Mouse (Mus musculus): ENCODE results near the gene Cntnap2.

Gene Cntnap2

DNA sequence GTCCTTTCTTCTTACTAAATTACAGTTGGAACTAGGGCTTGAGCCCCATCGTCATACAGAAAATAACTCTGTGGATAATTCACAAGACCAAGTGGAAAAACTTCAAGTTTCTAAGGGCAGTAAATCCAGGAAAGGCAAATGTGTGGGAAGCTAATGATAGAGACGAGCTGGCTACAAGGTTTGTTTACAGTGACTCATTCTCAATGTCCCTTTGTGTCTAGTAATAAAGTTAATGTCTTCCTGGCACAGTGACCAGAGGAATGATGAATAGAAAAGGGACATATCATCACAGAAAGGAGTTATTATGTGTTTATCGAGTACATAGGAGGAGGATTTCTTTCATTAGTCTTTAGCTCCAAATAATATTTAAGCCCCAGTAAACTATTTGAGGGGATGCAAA, 828.7 kb downstream of the Cntnap2 start:
- DNase-seq (ENCODE audit: low read depth, low spot score): no peak

DNA sequence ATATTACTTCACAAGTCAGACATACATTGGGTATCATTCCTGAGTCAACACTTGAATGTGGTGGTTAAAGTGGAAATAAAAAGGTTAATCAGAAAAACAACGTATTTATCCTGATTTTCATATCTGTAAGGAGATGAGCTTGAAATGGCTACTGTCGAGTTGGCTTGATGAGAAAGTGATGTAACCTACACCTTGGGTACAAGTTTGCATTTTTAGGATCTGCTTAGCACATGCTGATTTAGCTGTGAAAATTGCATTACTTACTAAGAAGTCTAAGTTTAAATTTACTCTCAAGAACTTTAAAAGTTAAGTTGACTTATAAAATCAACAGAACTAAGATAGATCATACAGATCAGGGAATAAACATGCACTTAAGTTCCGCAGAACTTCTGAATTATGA, 879.1 kb downstream of the Cntnap2 start:
- DNase-seq (ENCODE audit: low read depth, low spot score): no peak

DNA sequence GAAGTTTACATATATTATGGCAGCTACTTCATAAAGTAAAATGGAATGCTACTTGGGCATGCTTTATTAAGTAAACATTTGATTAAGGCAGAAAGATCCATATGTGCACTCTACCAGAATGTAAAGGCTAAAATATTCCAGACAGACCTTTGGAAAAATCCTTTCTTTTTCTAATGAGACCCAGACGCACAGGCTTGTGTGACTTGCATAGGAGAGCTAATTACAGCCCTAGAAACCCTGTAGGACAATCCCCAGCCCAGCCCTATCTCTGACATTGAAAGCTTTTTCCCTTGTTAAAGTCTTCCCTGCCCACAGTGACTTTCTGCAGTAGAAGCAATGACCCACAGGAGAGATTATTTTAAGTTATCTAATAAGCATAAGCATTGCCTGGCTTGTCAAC, 879.6 kb downstream of the Cntnap2 start:
- DNase-seq (ENCODE audit: low read depth, low spot score): no peak

DNA sequence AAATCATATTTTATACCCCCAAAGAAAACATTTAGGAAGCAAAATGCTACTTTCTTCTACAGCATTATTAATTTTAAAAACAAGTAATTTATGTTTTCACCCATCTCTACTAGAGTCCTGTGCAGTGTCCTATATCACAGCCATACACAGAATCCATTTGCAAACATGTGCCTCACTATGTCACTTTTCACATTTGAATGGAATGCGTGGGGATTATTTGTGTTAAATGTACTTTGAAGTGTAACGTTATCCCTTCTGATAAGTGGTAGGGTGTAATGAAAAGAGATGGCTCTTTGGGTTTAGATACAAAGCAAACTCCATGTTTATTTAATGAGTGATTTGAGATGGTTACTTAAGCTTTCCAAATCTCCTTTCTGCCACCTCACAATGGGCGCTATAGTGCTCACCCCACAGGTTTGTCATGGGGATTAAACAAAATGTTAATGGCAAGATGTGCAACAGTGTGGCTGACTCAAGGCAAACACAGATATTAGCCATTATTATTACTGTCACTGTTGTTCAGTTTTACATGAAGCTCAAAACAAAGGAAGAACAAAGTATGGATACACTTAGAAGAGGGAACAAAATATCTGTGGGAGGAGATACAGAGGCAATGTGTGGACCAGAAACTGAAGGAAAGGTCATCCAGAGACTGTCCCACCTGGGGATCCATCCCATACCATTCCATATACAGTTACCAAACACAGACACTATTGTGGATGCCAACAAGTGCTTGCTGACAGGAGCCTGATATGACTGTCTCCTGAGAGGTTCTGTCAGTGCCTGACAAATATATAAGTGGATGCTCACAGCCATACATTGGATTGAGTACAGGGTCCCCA, 886.2 kb downstream of the Cntnap2 start:
- DNase-seq (ENCODE audit: low read depth, low spot score): no peak

DNA sequence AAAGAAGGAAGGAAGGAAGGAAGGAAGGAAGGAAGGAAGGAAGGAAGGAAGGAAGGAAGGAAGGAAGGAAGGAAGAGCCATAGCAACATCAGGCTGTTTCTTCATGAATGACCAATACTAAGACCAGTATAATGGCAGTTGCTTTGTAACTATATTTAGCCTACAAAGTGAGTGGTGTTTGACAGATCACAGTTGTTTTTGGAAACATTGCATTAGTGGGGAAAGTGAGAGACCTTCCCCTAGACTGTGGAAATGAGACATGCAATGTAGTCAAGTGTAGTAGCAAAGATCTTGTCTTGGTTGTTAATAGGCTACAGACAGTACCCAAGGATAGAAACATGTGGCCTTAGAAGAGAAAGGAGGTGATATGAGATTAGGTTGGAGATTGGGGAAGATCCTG, 895.6 kb downstream of the Cntnap2 start:
- DNase-seq (ENCODE audit: low read depth, low spot score): no peak

DNA sequence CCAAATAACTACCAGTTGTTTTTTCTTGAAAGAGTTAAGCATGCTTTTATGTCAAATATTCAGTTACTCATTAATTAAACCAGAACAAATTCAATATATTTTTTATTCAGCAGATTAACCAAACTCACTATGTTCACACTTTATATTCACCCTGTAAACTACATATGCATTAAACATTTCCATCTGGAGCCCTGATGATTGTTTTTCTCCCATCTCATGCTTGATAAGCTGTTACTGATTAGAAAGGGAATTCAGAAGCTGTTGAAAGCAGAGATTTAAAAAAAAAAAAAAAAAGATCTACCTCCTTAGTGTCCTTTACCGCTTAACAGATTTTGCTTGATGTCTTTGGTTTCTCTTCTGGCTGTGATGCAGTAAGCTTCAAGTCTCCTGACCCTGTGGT, 905.3 kb downstream of the Cntnap2 start:
- DNase-seq (ENCODE audit: low read depth, low spot score): no peak

DNA sequence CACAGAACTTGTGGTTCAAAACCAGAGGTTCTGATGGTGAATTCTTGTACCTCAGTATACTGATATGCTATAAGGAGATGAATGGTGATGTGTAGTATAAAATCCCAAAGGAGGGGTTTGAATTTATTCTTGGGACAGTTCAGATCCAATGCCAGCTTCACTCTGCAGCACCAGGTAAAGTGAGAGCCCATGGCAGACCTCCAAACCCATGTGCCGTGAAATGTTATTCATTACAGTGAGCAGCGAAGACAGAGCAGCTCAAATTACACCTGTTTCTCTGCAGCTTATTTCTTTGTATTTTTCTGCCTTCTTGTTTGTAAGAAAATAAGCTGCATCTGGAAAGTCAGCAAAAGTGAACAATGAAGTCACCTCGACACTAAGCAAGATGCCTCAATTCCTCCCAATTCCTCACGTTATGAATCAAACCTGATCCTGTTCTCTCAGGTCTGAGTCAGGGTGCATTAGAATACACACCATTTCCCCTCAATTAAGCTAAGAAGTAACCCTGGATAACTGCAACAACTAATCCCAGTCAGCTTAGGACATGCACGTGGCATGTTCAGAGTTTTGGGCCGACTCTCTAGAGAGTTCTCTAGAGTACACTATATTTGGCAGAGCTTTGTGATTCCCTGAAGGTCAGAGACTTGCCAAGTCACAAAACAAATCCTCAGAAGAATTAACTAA, 915.5 kb downstream of the Cntnap2 start:
- DNase-seq (ENCODE audit: low read depth, low spot score): no peak

DNA sequence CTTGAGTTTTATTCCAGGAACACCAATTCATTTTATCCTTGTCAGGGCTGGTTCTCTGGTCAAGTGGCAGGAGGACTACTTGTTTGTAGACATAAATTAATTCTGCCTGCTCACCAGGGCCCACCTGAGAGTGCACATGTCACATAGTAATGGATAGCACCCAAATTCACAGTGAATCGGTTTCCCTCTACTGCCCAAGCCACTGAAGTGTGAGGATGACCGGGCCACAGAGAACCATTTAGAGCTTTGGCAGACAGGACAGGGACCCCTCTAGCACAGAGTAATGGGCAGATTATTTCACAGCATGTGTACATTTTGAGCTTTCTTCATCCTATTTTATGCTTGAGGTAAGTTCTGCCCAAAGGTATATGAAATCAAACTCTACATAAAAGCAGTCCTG, 920.0 kb downstream of the Cntnap2 start:
- no peak for DNase-seq (ENCODE audit: low read depth, low spot score)

DNA sequence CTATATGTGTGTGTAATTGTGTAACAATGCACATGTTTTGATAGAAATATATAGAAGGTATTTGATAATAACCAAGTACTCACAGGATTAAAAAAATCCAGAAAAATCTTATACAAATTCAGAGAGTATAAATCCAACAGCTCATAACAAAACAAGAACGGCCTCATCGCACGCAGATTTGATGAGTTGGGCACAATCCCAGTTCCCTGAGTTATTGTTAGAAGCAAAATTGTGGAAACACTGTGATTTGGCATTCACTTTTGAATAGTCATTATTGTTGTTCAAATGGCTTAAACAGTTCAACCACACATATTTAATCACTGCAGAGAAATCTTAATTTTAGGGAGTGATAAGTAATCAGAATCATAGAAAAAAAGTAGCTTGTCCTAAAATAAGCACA, 928.9 kb downstream of the Cntnap2 start:
- DNase-seq (ENCODE audit: low read depth, low spot score): no peak

DNA sequence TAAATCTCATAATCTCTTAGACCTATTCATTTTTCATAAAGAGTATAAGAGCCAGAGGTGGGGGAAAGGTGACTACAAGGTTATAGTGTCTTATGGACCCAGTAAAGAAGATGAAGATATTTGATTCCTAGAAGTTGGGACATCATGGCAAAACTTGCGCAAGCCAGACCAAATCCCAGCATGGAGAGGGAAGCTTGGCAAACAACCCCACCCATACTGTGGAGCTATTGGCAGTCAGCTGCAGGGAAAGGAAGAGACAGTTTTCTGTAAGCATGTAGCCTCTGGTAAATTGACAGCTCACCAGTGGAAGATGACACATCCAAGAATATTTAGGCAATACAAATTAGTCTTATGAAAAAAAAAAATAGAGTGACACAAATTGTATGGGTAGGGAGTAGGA, 931.9 kb downstream of the Cntnap2 start:
- no peak for DNase-seq (ENCODE audit: low read depth, low spot score)

DNA sequence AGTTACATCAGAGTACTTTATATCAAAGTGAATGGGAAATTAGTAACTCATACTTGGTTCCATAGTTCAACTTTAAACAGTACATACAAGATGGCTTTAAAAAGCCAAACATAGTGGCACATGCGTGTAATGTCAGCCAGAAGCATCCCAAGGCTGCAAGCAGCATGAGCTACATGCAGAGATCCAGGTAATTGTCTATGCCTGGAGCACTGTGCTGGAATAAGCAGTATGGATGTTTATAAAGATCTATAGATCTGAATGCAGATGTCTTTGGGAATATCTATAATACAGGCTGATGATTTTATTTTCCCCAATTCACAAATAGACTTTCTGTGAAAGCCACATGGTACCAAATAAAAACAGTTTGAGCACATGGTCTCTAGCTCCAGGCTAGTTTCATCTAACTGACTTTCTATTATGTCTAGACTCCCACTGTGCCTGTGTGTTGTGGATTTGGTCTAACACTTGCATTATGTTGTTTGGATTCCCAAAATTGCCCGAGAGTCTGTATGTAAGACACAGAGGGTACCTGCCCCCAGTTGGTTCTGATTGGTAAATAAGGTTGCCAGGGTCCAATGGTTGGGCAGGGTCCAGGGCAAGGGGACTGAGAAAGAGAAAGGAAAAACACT, 963.5 kb downstream of the Cntnap2 start:
- DNase-seq (ENCODE audit: low read depth, low spot score): no peak

DNA sequence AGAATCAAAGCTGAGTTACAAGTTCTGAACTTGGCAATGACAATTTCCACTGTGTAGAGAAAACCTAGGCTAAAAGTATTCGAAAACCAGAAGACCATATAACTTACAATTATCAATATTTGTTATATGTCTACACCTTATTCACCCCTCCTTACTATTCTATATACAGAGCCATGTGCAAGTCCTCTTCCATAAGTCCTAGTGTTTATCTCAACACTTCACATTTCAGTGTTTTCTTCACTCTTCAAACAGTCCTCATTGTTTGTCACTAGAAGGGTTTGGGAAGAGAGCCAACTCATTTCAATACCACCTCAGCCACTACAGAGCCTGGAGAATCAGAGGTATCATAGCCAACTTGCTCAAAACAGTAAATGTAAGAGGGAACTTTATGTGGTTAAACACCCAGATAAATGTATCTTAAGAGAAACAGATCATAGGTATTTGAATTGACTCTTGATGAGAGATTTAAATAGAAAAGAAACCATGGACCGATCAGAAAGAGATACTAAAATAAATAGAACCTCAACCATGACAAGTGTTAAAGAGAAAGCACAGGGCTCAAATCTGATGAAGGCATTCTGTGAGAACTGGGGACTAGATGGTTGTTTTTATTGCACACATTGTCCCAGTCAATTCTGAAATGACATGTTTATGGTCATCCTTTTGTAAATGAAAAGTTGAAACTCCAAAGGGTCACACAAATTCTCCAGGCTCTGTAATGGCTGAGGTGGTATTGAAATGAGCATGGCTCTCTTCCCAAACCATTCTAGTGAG, 972.9 kb downstream of the Cntnap2 start:
- no peak for DNase-seq (ENCODE audit: low read depth, low spot score)

DNA sequence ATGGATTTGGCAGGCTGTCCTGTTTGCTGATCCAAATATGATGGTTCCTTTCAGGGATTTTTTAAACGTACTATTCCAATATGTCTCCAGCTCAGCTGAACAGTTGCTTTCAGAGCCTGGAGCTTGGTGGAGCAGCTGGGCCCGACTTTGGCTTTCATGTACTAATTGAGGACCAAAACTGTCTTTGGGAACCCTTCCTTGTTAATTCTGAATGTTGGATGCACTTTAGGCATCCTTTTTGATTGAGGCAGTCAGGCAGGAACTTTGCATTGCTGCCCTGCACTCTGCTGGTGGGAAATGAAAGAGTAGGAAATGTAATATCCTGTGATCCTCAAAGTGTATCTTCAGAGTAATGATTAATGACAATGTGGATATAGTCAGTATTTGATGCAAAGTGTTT, 974.0 kb downstream of the Cntnap2 start:
- no peak for DNase-seq (ENCODE audit: low read depth, low spot score)

DNA sequence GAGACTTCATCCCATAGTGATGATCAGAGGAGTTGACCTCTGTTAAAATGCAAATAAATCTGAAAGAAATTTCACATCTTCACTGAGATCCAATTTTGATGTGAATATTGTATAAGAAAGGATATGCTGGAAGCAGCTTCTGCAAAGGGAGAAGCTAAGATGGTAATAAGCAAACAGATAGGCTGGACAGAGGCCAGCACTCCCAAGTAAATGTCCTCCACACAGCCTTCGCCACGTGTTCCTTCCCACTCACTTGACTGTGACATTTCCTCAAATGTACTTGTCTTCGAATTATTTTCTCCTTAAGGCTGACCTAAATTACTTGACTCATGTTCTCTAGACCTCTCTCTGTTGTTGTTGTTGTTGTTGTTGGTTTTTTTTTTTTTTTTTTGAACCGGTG, 981.5 kb downstream of the Cntnap2 start:
- no peak for DNase-seq (ENCODE audit: low read depth, low spot score)

DNA sequence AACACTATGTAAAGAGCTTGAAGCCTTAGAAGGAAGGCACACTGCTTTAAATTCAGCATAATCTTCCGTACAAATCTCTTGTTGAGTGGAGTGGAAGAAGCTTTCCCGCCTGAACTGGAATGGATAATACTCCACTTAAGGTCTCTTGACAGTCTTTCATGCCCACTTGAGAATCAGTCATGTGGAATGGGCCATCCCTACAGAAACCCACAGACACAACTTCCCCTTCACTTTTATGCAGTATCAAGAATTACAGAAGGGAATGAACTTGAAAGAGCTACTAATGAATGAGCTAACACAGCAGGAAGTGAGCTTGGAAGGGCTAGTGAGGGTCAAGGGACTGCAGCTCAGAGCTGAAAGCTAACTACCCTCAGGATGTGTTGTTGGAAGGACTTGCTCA, 1021.1 kb downstream of the Cntnap2 start:
- DNase-seq (ENCODE audit: low read depth, low spot score): no peak

DNA sequence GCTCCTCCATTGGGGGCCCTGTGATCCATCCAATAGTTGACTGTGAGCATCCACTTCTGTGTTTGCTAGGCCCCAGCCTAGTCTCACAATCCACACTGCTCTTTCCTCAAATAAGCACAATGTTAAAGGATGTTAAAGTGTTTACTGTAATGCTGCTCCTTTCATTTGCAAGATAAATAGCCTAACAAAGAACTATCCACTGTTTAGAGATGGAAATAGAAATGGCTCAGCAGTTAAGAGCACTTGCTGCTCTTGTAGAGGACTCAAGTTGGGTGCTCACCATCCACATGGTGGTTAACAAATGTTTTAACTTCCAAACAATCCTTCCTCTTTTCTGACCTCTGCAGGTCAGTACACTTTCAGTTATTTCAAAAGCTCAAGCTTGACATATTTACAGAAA, 1022.3 kb downstream of the Cntnap2 start:
- no peak for DNase-seq (ENCODE audit: low read depth, low spot score)

DNA sequence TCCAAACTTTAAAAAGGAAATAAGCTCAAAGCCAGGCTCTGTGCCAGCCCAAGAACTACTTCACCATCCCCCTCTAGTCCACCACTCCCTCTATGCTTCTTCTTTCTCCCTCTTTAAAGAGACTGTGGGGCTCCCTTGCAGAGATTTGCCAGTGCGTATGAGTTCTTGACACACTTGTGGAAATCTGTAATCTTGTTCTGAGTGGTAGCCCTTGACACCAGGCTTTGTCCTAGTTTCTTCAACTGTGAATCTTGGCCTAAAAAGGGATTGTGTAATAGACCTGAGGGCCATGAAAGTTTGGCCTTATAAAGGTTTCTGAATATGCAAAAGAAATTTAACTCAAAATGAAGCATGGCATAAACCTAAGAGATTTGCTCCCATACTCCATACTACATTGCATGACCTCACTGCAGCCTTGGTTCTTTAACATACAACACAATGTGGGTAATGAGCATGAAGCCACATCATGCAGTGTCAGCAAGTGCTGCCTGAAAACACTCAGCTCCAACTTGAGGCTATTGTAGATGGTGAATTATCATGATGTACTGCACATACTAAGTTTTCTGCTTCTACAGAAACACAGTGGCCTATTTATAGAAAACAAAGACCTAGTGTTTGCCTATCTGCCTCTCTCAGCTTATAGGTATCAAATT, 1084.2 kb downstream of the Cntnap2 start:
- DNase-seq (ENCODE audit: low read depth, low spot score): no peak

DNA sequence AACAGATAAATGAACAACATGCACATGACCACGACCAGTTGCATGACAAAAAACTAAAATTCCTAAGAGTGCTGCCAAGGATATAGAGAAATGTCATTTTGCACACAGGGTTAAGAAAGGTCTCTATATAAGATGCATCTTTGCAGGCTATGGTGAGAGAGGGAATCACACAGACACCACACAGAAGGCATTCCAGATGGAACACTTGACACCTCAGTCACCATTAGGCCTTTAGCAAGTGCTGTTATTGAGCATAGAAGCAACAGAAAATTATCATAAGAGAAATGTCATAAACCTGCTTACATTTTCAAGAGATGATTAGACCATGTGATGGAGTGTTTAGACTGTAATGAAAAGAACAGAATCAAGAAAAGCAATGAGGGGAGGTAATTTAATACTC, 1107.7 kb downstream of the Cntnap2 start:
- no peak for DNase-seq (ENCODE audit: low read depth, low spot score)

DNA sequence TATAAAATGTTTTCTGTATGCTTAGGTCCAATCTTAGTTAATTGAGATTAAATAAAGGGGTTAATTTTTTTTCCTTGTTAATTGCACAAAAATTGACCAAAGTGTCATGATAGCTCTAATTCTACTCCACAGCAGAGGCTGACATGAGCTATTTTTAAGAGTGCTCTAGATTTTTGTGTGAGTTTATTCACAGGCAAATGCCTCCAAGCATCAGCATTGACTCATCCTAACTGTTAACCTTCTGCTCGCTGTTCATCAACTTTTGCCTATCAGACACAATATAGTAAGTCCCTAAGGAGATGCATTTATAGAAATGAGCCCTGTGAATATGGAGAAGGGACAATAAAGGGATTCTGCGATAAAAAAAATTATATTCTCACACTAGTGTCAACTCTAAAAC, 1138.1 kb downstream of the Cntnap2 start:
- DNase-seq (ENCODE audit: low read depth, low spot score): no peak

DNA sequence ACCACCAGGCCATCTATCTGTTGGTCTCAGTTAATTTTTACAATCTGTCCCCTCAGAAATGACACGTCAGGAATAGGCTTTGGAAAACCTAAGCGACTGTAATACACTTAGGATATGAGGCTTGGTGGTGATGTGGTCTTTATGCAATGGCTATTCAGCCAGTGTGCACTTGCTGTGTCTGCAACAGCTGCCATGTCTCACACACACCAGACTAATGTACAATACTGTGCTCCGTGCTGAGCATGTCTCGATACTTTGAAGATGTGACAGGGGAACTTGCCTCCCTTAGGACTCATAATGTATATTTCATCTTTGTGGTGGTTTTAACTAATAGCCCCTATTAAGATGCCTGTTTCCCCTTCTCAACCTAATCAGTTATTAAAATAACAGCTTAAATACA, 1142.7 kb downstream of the Cntnap2 start:
- no peak for DNase-seq (ENCODE audit: low read depth, low spot score)

DNA sequence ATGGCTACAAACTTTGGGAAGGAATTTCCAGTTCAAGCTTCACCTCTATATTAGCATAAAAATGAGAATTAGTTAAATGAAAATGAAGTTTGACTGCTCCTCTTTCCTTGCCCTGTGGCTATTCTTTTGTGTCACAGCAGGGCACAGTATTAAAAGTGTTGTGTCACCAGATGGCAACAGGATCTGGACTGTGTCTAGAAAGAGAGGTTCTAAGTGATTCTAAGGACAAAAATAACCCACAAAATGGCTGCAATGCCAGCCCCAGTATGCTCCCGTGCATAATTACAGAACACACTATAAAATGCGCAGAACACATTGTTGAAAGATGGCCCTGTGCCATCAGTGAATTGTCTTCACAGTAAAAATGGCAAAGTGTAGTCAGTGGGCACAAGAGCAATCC, 1146.4 kb downstream of the Cntnap2 start:
- DNase-seq (ENCODE audit: low read depth, low spot score): no peak

DNA sequence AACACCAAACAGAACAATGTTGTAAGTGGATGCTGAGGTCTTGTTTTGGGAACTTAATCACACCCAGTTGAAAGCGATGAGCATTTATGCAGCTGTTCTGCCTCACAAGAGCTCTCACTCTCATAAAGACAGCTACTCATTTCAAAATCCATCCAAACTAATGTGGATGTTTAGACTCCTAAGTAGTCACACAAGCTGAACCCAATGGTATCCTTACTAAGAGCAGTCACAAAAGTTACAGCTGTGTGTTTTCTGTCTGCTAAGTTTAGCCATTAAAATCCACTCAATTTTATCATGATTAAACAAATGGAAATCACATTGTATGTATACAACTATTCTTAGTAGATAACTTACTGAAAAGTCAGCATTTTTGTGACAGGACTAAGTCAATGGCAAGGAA, 1173.7 kb downstream of the Cntnap2 start:
- DNase-seq (ENCODE audit: low read depth, low spot score): no peak
